Mouse (Mus musculus): ENCODE measurements around the gene Ebf1.

Ebf1 gene

GRCm38 (mm10) chr11:44661875-44662274 is 44.8 kb downstream of the Ebf1 start:
- DNase-seq (ENCODE audit: low read depth, low spot score), result no peak

GRCm38 (mm10) chr11:44663609-44664141 is 46.6 kb downstream of the Ebf1 start:
- peak; percentile 65 for DNase-seq (ENCODE audit: low read depth, low spot score)

DNA sequence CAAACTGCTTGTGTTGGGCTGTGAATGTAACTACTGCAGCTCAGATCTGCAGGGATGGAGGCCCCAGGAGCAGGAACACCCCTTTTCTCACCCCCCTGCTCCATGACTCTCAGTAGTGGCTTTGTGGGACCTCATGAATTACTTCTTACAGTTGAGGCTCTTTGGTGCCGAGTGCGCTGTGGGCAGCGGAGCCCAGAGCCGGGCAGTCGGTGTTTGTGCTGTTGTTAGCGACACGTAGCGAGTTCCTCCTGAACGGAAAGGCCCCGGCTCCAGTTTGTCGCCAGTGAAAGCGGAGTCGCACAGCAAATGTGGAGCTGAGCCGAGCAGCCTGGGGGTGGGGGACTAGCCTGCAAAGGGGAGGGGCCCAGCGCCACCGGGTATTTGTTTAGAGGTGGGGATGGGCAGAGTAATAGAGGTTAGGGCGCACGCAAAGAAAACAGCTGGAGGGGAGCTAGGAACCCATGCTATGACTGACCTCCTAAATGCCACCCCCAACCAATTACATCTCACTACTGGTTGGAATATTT is 48.1 kb downstream of the Ebf1 start:
- DNase-seq (ENCODE audit: low read depth, low spot score), result no peak

GRCm38 (mm10) chr11:44665741-44666531 is 48.8 kb downstream of the Ebf1 start:
- DNase-seq (ENCODE audit: low read depth, low spot score), result no peak

DNA sequence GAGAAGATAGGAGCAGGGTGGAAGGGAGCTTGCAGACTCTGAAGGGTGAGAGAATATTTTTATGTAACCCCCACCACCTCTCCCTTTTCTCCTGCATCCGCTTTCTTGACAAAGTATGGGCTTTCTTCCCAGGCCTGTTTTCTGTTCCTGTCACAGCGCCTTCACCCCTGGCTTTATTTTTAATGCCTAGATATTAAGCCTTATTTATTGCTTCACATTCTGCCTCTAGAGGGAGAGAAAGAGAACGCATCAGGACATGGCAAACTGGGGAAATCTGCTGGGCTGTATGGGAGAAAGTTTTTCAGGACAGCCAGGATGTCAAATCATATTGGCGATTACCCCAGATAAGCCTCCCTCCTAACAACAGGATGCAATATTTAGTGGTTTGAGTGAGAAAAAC is 49.6 kb downstream of the Ebf1 start:
- no peak for DNase-seq (ENCODE audit: low read depth, low spot score)

- DNase-seq (ENCODE audit: low read depth, low spot score), result no peak
Observed at GRCm38 (mm10) chr11:44681306-44681705, 64.2 kb downstream of the Ebf1 start.

DNA sequence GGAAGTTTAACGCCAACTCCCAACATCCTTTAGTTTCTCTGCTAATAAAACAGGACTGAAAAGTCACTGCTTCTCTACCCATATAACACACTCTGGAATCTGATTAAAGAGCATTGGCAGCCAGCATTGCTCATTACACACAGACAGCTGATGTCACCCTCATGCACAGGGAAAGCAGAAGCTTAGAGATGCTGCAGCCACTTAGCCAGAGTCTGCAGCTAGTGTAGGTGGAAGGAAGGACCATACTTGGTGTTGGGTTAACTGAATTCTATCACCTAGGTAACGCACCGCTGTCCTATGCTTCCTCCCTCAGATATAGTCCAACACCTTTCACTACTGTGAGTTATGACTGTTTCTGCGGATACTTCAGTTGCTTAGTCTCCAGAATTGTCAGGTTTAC is 64.9 kb downstream of the Ebf1 start:
- DNase-seq (ENCODE audit: low read depth, low spot score), result no peak

- no peak for DNase-seq (ENCODE audit: low read depth, low spot score)
Observed at GRCm38 (mm10) chr11:44682703-44683539, 65.8 kb downstream of the Ebf1 start.

DNA sequence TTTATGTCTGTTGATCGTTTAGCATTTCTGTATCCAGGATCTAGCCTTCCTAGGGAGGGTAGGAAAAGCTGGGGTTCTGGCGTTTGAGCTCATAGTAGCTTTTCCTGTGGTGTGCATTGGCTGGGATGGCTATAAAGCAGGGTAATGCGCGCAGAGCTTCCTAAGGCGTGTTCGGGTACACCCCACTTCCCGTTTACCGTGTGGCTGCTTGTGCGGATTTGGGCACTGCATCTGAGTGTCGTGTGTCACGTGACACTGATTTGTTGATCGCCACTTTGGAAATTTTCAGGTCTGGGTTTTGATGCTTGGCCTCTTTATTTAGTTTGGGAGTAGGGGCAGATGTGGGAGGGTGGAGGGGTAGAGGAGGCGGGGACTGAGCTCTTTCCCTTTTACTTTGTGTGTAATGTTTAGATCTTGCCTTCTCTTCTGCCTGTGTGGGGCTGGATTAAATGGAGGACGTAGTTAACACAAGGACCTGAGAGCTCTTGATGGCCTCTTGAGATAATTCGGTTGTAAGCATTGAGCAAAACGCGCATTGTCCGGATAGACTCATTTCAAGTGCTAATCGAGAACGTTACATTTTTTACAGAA is 67.5 kb downstream of the Ebf1 start:
- peak; percentile 34 for DNase-seq (ENCODE audit: low read depth, low spot score)

GRCm38 (mm10) chr11:44685129-44685528 is 68.0 kb downstream of the Ebf1 start:
- DNase-seq (ENCODE audit: low read depth, low spot score), result no peak

GRCm38 (mm10) chr11:44685911-44686361 is 68.8 kb downstream of the Ebf1 start:
- peak; percentile 58 for DNase-seq (ENCODE audit: low read depth, low spot score)

GRCm38 (mm10) chr11:44686378-44686777 is 69.3 kb downstream of the Ebf1 start:
- DNase-seq (ENCODE audit: low read depth, low spot score), result no peak

GRCm38 (mm10) chr11:44688542-44688941 is 71.4 kb downstream of the Ebf1 start:
- no peak for DNase-seq (ENCODE audit: low read depth, low spot score)

DNA sequence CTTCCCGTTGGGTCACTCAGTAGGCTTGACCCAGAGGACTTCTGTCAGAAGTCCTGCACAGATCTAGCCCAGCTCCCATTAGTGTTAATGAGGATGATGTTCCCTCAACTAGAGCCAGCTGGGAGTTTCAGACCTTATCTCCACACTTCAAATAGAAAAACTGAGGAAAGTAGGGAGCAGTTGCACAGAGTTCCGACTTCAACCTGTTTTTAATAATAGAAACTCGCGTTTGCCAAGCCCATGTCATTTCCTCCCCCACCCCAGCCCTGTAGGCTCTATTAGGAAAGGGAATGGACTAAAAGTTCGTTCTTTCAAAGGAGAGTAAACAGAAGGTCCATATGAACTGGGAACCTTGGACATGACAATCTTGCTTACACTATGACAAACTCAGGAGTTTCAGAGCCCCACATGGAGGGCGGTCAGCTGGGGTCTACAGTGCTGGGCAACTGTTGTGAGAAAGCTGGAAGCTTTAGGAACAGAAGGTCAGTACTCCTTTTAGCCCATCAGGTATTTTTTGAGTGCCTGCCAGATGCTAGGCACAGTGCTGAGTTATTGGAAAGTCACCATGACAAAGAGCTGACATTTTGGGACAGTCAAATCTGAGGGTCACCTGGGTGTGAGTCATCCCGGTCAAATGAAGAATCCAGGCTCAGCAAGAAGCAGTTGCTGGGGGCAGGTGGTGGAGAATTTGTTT is 72.6 kb downstream of the Ebf1 start:
- no peak for DNase-seq (ENCODE audit: low read depth, low spot score)

DNA sequence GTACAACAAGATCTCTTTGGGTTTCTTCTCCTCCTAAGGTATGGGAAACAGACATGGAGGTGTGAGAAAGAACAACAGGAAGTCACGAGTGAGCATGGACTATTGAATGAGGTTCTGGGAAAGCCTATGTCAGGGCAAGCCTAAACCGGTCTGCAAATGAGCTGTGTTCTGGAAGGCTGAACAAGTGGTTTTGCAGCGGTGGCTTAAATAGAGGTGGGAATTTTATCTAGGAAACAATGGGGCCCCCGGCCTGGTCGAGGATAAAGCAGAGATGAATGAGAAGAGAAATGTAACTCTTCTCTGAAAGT is 73.1 kb downstream of the Ebf1 start:
- DNase-seq (ENCODE audit: low read depth, low spot score), result no peak

DNA sequence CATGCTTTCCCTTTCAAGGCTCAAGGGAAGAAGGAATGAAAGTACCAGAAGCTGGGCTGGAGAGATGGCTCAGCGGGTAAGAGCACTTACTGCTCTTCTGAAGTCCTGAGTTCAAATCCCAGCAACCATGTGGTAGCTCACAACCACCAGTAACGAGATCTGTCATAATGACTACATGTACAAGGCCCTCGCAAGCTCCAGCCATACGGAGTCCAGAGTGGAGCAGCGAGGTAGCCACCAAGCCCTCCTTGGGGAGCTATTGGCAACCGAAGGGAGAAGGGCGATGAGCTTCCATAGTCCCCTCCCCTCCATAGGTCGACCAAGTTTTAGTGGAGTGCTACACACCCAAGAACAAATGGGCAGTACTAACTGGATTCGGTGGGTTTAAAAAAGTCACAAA is 78.3 kb downstream of the Ebf1 start:
- DNase-seq (ENCODE audit: low read depth, low spot score), result no peak

DNA sequence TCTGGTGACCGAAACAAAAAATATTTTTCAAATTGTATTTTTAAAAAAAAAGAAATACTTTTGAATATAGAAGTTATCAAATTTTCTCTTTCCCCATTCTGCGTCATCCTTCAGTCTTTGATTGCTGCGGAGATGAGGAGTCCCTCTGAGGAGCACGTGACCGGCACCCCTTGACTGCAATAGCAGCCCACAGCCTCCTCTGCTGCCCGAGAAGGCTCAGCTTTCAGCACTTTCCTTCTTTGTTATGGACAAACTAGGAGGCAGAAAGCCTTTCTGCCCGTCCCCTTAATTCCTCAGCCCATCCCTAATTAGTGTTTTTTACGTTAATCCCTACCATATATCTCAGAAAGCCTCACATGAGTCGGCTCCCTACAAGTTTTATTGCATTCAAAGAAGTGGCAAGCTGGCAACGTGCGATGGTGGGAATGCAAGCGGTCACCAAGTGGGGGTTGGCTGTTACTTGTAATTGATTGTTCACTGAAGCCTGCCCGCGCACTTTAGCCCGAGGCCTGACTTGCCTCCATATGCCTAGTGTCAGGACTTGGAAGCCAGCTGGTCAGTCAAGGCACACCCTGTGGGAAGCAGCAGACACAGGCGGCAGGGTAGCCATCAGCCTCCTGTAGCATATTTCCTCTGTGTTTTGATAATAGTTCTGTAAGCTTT is 79.6 kb downstream of the Ebf1 start:
- no peak for DNase-seq (ENCODE audit: low read depth, low spot score)

DNA sequence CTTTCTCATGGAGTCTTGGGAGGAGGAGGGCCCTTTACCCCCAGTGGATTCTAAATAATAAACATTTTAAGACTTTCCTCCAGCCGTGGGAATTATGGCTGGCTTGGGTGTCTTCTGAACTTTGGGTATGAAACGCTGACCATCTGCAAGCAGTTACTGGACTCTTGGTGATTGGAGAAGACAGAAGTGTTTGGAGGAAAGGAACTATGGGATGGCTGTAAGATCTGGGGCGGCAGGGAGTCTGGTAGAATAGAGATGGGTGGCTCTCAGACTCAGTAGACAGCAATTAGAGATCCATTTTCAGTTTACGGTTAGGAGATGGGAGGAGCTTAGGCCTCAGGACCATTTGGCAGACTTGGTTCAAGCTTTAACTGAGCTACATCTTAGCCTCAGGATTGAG is 83.1 kb downstream of the Ebf1 start:
- no peak for DNase-seq (ENCODE audit: low read depth, low spot score)

DNA sequence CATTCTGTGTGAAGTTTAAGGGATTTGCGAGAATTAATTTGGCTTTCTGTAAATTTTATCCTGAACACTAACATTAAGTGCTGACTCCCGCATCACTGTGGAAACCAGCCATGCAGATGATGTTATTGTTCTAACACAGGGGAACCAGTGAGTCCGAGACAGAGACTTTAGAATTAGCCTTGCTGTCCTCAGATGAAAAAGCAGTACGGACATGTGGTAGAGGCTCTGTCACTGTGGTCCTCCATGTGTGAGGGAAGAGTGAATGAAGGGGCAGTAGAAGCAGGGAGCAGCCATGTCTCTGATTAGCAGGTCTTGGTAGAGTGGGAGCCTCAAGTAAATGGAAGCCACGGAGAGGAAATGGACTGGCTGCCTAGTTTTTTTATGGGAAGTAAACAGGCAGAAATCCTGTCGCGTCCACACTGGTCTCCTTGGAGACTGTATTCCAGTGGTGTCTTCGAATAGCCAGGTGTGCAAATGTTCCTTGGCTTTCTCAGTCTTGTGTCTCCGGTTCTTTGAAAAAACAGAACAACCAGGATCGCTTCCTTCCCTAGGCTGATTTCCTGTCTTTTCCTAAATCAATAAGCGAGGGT is 84.2 kb downstream of the Ebf1 start:
- DNase-seq (ENCODE audit: low read depth, low spot score), result no peak

DNA sequence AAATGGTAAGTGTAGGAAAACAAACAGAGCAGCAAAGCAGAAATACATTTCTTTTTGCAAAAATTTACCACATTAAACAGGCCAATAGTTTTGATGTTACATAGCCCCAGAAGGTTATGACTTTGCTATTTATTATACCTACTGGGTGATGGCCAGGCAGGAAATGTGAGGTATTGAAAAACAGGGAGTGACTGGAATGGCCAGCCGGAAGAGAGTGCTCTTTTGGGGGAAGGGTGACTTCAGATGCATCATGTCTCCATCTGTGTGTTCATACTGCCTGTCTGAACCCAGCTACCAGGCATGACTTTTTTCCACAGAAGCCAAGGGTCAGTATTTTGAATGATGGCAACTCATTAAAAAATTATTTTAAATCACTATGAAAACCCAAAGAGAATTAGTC is 84.7 kb downstream of the Ebf1 start:
- DNase-seq (ENCODE audit: low read depth, low spot score), result no peak

All from A20 (cell line).